Mouse (Mus musculus) heart, embryonic 14.5 days (tissue): ENCODE results near the gene Fam189a1. TPM values are rescaled to one million over a fixed set of nuclear protein-coding genes. Genes with fewer than 3 reads are reported as not detected.

Experiments
- ATAC-seq: fragments of 200-750 bp; cut with Nextera tagmentation; 2 replicates; pipeline ENCODE4 v1.8.0; 2017; ENCODE audit warnings: low read depth, moderate TSS enrichment; ENCODE audit not compliant: insufficient number of reproducible peaks, insufficient read depth, low FRiP score
- H3K27ac ChIP-seq, 2 experiments: fragments of 200-500 bp in 1 of 2; fragments of 300-500 bp in 1 of 2; sonication (generic) in 1 of 2; replicated peaks in 1 of 2; 2 replicates each; pipeline ENCODE4 v1.5.1; 2012 to 2014; ENCODE audit warnings: low read depth in 2 of 2, low read length in 2 of 2, control low read depth in 1 of 2, mild to moderate bottlenecking in 1 of 2, mixed read lengths in 1 of 2; ENCODE audit not compliant: control insufficient read depth in 1 of 2, insufficient read depth in 1 of 2
- H3K27me3 ChIP-seq: fragments of 300-500 bp; sonication (generic); 2 replicates; pipeline ENCODE4 v1.6.1; 2014; ENCODE audit warnings: mild to moderate bottlenecking, low read length, control low read depth; ENCODE audit not compliant: control insufficient read depth, insufficient read depth
- H3K36me3 ChIP-seq: fragments of 300-500 bp; sonication (generic); 2 replicates; pipeline ENCODE4 v1.6.1; 2014; ENCODE audit warnings: mild to moderate bottlenecking, control low read depth, low read length, mixed read lengths; ENCODE audit not compliant: control insufficient read depth, insufficient read depth
- H3K4me1 ChIP-seq, 2 experiments: fragments of 200-500 bp in 1 of 2; fragments of 300-500 bp in 1 of 2; sonication (generic) in 1 of 2; 2 replicates each; pipeline ENCODE4 v1.6.1; 2012 to 2014; ENCODE audit warnings: low read length in 2 of 2, control low read depth in 1 of 2, mixed read lengths in 1 of 2; ENCODE audit not compliant: control insufficient read depth in 2 of 2, insufficient read depth in 2 of 2
- H3K4me2 ChIP-seq: fragments of 300-500 bp; sonication (generic); 2 replicates; pipeline ENCODE4 v1.6.1; 2014; ENCODE audit warnings: mild to moderate bottlenecking, low read length
- H3K4me3 ChIP-seq, 2 experiments: fragments of 200-500 bp in 1 of 2; fragments of 300-500 bp in 1 of 2; sonication (generic) in 1 of 2; 2 replicates each; pipeline ENCODE4 v1.5.1; 2012 to 2014; ENCODE audit warnings: low read length in 2 of 2, mild to moderate bottlenecking in 2 of 2, control low read depth in 1 of 2, low read depth in 1 of 2, moderate library complexity in 1 of 2; ENCODE audit not compliant: control insufficient read depth in 1 of 2, insufficient read depth in 1 of 2
- H3K9ac ChIP-seq: fragments of 300-500 bp; sonication (generic); 2 replicates; pipeline ENCODE4 v1.6.1; 2014; ENCODE audit warnings: mild to moderate bottlenecking, low read length
- H3K9me3 ChIP-seq: fragments of 300-500 bp; sonication (generic); 2 replicates; pipeline ENCODE4 v1.6.1; 2016; ENCODE audit warnings: low read length, control low read depth; ENCODE audit not compliant: control insufficient read depth
- WGBS: fragments of 180-500 bp; shearing (Covaris S2); extraction: QIAGEN DNeasy Blood & Tissue Kit; methylation state at CpG from one replicate; pipeline ENCODE4 v1.1.7; 2014; 5-methylcytosine and 5-hydroxymethylcytosine counted together
- polyA plus RNA-seq: library from polyadenylated mRNA; unstranded; fragments of >200 nt; fragmentation: Nextera tagmentation; extraction: Ambion mirVana; gene quantifications from 2 replicates; pipeline ENCODE4 v1.2.1, GENCODE M21; 2014

Gene Fam189a1
- polyA plus RNA-seq, 1 experiment from 2014 or later: 0.77 TPM

DNA sequence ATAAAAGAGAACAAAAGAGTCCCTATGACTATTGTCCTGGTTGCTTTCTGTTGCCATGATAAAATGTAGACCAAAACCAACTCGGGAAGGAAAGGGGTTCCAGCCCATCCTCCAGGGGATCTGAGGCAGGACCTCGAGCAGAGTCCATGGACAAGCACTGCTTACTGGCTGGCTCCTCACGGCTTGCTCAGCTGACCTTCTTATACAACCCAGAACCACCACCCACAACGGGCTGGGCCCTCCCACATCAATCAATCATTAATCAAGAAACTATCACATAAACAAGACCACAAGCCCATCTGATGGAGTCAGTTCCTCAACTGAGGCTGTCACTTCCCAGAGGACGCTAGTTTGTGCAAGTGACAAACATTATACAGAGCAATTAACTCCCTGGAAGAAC, 16.3 kb downstream of the Fam189a1 start:
- no peak overlapping the region for H3K27ac ChIP-seq
- WGBS: 60% methylated on average over 5 of the region's 5 CpGs

DNA sequence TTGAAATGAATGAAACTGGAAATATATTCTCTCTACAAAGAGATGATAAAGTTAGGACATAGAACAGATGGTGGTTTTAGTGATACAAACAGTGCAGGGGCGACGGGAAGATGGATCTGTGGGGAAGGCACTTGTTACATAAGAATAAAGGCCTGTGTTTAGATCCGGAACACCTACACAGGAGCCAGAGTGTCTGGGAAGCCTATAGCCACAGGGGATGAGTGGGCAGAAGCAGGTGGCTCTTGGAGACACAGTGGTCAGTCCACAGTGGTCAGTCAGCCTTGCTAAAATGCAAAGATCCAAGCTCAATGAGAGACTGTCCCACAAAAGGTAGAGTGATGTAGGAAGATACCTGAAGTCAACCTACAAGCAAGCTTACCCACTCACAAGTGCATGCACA, 32.6 kb downstream of the Fam189a1 start:
- Histone ChIP-seq H3K4me1 (peaks cover 3 to 14% of the 10 kb centered on the region in 2 experiments; a peak in 3 of 4 replicates), H3K36me3 (no peaks in the 10 kb centered on the region), H3K4me2 (no peak overlapping the region), H3K27ac (no peak overlapping the region), H3K27me3 (no peaks in the 10 kb centered on the region), H3K9ac (no peak overlapping the region), H3K9me3 (no peaks in the 10 kb centered on the region), H3K4me3 (no peak overlapping the region)
- ATAC-seq: no peak
- WGBS: 80% methylated on average over 3 of the region's 3 CpGs

More for the DNA sequence above, 16.3 kb downstream of the Fam189a1 start:
- H3K4me3 ChIP-seq: no peak overlapping the region
- no peaks in the 10 kb centered on the region for H3K4me1 ChIP-seq
- no peaks in the 10 kb centered on the region for H3K27me3 ChIP-seq
- H3K9me3 ChIP-seq: no peaks in the 10 kb centered on the region
- H3K9ac ChIP-seq: no peak overlapping the region
- no peak for ATAC-seq
- no peaks in the 10 kb centered on the region for H3K36me3 ChIP-seq
- no peak overlapping the region for H3K4me2 ChIP-seq

DNA sequence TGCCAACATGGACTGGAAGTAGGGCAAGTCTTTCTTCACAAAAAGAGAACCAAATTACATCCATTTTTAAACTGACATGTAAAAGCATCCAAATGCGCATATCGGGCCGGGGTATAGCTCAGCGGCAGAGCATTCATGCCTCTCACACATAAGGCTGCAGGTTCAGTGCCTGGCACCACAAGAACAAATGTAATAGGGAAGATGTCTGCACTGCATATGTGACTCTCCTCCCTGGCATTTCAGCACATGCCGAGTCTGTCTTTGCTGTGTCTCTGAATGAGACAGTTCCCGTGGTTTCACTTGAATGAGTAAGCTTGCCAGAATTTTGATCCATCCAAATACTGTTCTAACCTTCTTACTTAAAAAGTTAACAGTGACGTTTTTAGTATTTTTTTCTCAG, 39.5 kb downstream of the Fam189a1 start:
- H3K4me2 ChIP-seq: no peak overlapping the region
- H3K27ac ChIP-seq: no peak overlapping the region
- ATAC-seq: no peak
- peaks cover 3 to 5% of the 10 kb centered on the region in 2 experiments; a peak in 3 of 4 replicates for H3K4me1 ChIP-seq
- H3K9ac ChIP-seq: no peak overlapping the region
- H3K9me3 ChIP-seq: no peaks in the 10 kb centered on the region
- H3K27me3 ChIP-seq: no peaks in the 10 kb centered on the region
- H3K4me3 ChIP-seq: no peak overlapping the region
- 86% methylated on average over 7 of the region's 7 CpGs for WGBS
- no peaks in the 10 kb centered on the region for H3K36me3 ChIP-seq

DNA sequence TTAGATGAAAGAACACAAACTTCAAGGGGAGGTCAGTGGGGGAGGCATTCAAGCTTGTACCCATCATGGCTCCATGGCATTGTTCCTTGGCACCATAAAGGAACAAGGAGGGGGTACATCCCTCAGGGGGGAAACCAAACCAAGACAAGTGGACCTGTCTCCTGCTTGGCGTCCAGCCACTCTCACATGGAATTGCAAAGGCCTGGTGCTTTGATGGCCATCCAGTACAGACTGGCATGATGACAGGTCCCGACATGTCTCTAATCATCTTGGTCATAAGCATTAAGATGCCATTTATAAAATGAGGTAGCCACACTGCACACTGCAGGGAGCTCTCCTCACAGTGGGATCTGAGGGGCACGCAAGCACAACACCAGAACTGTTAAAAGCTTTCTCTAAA, 41.0 kb downstream of the Fam189a1 start:
- WGBS: 71% methylated on average over 3 of the region's 3 CpGs
- no peak for ATAC-seq
- Histone ChIP-seq H3K4me3 (no peak overlapping the region), H3K27me3 (no peaks in the 10 kb centered on the region), H3K4me1 (no peaks in the 10 kb centered on the region; a peak in 1 of 4 replicates), H3K27ac (no peak overlapping the region), H3K4me2 (no peak overlapping the region), H3K9ac (no peak overlapping the region), H3K36me3 (no peaks in the 10 kb centered on the region), H3K9me3 (no peaks in the 10 kb centered on the region)

DNA sequence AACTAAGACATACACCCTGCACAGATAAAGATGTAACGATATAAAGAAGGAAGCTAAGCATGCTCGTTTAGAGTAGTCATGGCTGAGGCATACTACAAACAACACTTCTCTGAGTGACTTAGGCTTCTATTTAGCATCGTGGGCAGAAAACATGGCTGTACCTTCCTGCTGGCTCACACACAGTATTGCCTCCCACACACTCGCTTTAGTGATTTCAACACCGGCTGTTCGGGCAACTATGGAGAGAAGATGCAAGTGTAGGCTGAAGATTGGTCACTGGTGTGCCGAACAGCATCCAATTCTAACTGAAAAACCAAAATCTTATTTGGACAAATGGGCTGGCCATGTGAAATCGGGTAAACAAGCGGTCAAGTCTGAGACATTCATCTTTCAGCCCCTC, 44.7 kb downstream of the Fam189a1 start:
- ATAC-seq: no peak
- no peak overlapping the region for H3K27ac ChIP-seq
- WGBS: 85% methylated on average over 9 of the region's 9 CpGs
- H3K9me3 ChIP-seq: no peaks in the 10 kb centered on the region
- H3K27me3 ChIP-seq: no peaks in the 10 kb centered on the region
- no peaks in the 10 kb centered on the region for H3K36me3 ChIP-seq
- no peak overlapping the region for H3K9ac ChIP-seq
- H3K4me1 ChIP-seq: no peaks in the 10 kb centered on the region
- H3K4me2 ChIP-seq: no peak overlapping the region
- H3K4me3 ChIP-seq: no peak overlapping the region

DNA sequence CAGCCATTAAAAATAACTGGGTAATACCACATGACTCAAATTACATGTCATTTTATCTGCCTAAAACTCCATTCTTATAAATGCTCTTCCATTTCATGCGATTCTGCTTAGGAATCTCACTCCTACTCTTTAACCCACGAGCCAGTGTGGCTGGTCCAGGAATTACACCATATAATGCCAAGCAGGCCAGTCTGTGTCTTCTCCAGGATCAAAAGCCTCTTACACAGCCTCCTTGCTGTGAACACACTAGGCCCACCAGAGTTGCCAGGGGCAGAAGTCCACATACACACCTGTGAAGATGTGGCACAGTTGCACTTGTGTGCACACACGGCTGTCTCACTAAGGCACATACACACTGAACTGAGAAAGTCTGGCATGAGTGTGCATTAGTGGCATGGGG, 50.8 kb downstream of the Fam189a1 start:
- ATAC-seq: no peak
- Histone ChIP-seq H3K4me1 (no peaks in the 10 kb centered on the region), H3K4me2 (no peak overlapping the region), H3K27me3 (no peaks in the 10 kb centered on the region), H3K27ac (no peak overlapping the region), H3K4me3 (no peak overlapping the region), H3K36me3 (no peaks in the 10 kb centered on the region), H3K9ac (no peak overlapping the region), H3K9me3 (no peaks in the 10 kb centered on the region)
- 82% methylated on average over 3 of the region's 3 CpGs for WGBS

DNA sequence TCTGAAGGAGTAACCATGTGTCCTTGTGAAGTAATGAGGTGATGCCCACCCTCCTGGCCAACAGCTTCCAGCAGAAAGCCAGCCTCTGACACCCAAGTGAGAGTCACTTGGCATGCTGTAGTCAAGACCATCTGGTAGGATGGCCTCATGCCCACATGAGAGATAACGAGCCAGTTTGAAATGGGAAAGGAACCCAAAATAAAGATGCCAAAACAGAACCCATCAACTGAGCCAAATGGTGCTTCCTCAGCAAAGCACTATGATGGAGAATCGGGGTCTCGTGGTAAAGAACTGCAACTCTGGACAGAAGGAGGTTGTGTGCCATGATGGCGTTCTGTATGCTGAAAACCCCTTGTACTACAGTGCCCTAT, 51.3 kb downstream of the Fam189a1 start:
- H3K9ac ChIP-seq: no peak overlapping the region
- no peaks in the 10 kb centered on the region for H3K27me3 ChIP-seq
- no peak overlapping the region for H3K4me2 ChIP-seq
- 84% methylated on average over 4 of the region's 4 CpGs for WGBS
- H3K4me3 ChIP-seq: no peak overlapping the region
- H3K27ac ChIP-seq: no peak overlapping the region
- H3K36me3 ChIP-seq: no peaks in the 10 kb centered on the region
- ATAC-seq: no peak
- H3K9me3 ChIP-seq: no peaks in the 10 kb centered on the region
- no peaks in the 10 kb centered on the region for H3K4me1 ChIP-seq

DNA sequence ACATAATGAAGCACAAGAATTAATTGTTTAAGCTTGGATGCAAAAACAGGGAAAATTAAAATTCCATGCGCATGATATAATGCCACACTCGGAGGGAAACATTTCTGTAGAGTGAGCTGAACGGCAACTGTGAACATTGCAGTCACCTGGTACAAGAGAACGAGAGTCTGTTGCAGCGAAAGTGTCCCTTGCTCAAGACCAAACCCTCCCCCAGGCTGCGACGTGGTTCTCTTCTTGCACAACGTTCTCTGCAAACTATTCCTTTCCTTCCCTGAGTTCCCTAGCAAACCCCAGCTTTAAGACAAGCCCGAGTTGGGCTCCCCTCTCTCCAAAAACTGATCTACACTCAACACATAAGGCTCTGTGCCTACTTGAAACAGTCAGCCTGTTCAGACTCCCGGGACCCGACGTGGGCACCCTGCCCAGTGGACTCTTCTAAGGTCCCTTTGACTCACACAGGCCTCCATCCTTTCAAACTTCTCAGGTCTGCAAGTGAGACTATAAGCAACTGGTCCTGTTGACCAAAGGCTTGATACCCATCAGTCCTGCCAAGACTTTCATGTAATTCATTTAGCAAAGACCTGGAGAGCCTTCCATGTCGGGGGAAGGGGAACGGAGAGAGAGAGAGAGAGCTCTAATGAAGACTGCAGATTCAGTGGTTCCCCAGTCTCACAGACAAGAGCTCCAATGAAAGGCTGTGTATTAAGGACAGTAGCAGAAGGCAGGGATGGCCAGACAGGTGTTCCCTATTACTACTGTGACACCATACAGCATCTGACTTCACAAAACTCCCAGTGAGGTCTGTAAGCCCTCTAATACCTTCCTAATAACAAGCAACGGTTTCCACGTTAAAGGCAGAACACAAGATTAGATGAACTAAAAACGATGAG, 51.9 kb downstream of the Fam189a1 start:
- Histone ChIP-seq H3K4me1 (no peaks in the 10 kb centered on the region), H3K4me2 (no peak overlapping the region), H3K9ac (no peak overlapping the region), H3K9me3 (no peaks in the 10 kb centered on the region), H3K27me3 (no peaks in the 10 kb centered on the region), H3K27ac (no peak overlapping the region), H3K4me3 (no peak overlapping the region), H3K36me3 (no peaks in the 10 kb centered on the region)
- ATAC-seq: no peak
- 80% methylated on average over 17 of the region's 17 CpGs for WGBS
